Mouse (Mus musculus) heart, embryonic 12.5 days (tissue): ENCODE measurements at regions not wholly inside any gene's neighbourhood (a gene's known extent, or its start where the extent isn't known, plus 50 kb on each side); places are given as distances from the start of the nearest gene placed in this dataset.

Source experiments
- ATAC-seq: fragments of 200-750 bp; cut with Nextera tagmentation; 2 replicates; pipeline ENCODE4 v1.8.0; 2017; ENCODE audit warnings: moderate TSS enrichment, moderate library complexity; ENCODE audit not compliant: insufficient number of reproducible peaks, low FRiP score
- H3K27ac ChIP-seq: fragments of 300-500 bp; sonication (generic); 2 replicates; pipeline ENCODE4 v1.5.1; 2016; ENCODE audit warnings: mild to moderate bottlenecking, moderate library complexity; ENCODE audit not compliant: poor library complexity, severe bottlenecking
- H3K27me3 ChIP-seq: fragments of 300-500 bp; sonication (generic); replicated peaks from 2 replicates; pipeline ENCODE4 v1.6.1; 2016; ENCODE audit warnings: mild to moderate bottlenecking, moderate library complexity
- H3K36me3 ChIP-seq: fragments of 300-500 bp; sonication (generic); 2 replicates; pipeline ENCODE4 v1.6.1; 2016; ENCODE audit warnings: mild to moderate bottlenecking, moderate library complexity
- H3K4me1 ChIP-seq: fragments of 300-500 bp; sonication (generic); replicated peaks from 2 replicates; pipeline ENCODE4 v1.6.1; 2016; ENCODE audit warnings: mild to moderate bottlenecking
- H3K4me2 ChIP-seq: fragments of 300-500 bp; sonication (generic); 2 replicates; pipeline ENCODE4 v1.6.1; 2016; ENCODE audit warnings: mild to moderate bottlenecking, moderate library complexity
- H3K4me3 ChIP-seq: fragments of 300-500 bp; sonication (generic); 2 replicates; pipeline ENCODE4 v1.5.1; 2016; ENCODE audit warnings: mild to moderate bottlenecking
- H3K9ac ChIP-seq: fragments of 300-500 bp; sonication (generic); 2 replicates; pipeline ENCODE4 v1.6.1; 2016; ENCODE audit warnings: mild to moderate bottlenecking, moderate library complexity
- H3K9me3 ChIP-seq: fragments of 300-500 bp; sonication (generic); replicated peaks from 2 replicates; pipeline ENCODE4 v1.6.1; 2016; ENCODE audit warnings: mild to moderate bottlenecking, moderate library complexity
- WGBS: fragments of 180-500 bp; shearing (Covaris S2); methylation state at CpG from one replicate; pipeline ENCODE4 v1.1.7; 2016; 5-methylcytosine and 5-hydroxymethylcytosine counted together

DNA sequence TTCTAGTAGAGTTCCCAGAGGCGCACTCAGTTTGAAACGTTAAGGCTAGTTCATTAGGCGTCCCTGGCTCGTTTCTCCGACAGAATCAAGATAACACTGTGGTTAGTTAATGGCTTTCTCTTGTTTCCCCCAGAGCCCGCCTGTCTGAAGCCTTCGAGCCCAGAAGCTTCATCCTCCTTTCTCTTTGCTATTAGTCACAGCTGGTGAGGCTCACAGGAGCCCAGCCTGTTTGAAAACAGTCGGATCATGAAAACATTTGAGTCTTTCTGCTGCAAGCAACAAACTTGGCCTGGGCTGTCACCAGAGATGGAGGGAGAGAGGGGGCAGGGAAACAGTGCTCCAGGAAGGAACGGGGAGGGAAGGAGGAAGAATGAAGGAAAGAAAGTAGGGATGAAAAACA lies 711.0 kb downstream of the Nr2f2 start:
- no peaks in the 10 kb centered on the region for H3K9me3 ChIP-seq
- peak overlapping the region; percentile 30; the same call in 1 of the 2 replicates for H3K4me2 ChIP-seq
- no peaks in the 10 kb centered on the region for H3K27me3 ChIP-seq
- no peaks in the 10 kb centered on the region for H3K4me1 ChIP-seq
- H3K36me3 ChIP-seq, result no peaks in the 10 kb centered on the region
- no peak overlapping the region for H3K27ac ChIP-seq
- WGBS, result 5% methylated on average over 9 of the region's 9 CpGs
- no peak overlapping the region for H3K9ac ChIP-seq
- H3K4me3 ChIP-seq, result no peak overlapping the region
- no peak for ATAC-seq

GRCm38 (mm10) chr7:69645449-69645848 lies 721.1 kb downstream of the Nr2f2 start:
- H3K4me1 ChIP-seq, result no peaks in the 10 kb centered on the region
- H3K4me2 ChIP-seq, result no peak overlapping the region
- WGBS, result 71% methylated on average over 6 of the region's 6 CpGs
- no peaks in the 10 kb centered on the region for H3K36me3 ChIP-seq
- no peak for ATAC-seq
- no peak overlapping the region for H3K4me3 ChIP-seq
- H3K9ac ChIP-seq, result no peak overlapping the region
- H3K27me3 ChIP-seq, result no peaks in the 10 kb centered on the region
- H3K9me3 ChIP-seq, result no peaks in the 10 kb centered on the region
- H3K27ac ChIP-seq, result no peak overlapping the region

DNA sequence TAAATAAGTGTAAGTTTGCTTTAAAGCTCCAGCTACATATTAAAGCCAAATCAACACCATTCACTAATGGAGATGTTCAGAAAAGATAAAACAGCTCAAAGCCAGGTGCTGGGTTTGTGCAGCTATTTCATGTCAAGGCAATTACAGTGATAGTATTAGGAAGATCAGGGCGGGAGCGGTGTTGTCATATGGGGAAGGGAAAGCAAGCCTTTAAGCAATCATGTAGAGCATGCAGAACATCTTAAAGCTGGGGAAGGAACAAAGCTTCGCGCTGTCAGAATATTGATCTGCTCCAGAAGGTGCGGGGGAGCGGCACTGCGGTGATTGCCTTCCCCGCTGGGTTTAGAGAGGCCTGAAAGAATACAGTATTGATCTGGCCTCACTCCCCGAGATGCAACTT lies 724.9 kb downstream of the Nr2f2 start:
- 55% methylated on average over 9 of the region's 9 CpGs for WGBS
- ATAC-seq, result no peak
- Histone ChIP-seq H3K4me2 (no peak overlapping the region), H3K4me1 (no peaks in the 10 kb centered on the region), H3K27ac (no peak overlapping the region), H3K36me3 (no peaks in the 10 kb centered on the region), H3K9me3 (no peaks in the 10 kb centered on the region), H3K9ac (no peak overlapping the region), H3K4me3 (no peak overlapping the region), H3K27me3 (no peaks in the 10 kb centered on the region)

DNA sequence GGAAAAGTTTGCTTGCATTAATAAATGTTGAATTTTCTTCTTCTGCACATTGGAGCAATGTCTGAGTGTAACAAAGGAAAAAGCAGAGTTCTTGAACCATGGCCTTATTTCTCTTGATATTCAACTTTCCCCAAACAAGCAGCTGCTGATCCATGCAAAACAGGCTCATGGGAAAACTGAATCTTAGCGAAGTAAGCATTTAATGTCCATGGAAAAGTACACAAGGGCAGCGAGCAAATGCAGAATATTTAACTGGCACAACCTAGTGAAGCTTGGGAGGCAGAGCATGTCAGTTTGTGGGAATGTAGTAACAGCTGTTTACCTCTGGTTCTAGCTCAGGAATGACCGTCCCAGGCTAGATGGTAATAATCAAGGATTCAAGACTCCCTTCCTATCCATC lies 766.7 kb downstream of the Nr2f2 start:
- Histone ChIP-seq H3K9ac (no peak overlapping the region), H3K27me3 (no peaks in the 10 kb centered on the region), H3K4me2 (no peak overlapping the region), H3K4me1 (no peaks in the 10 kb centered on the region), H3K9me3 (no peaks in the 10 kb centered on the region), H3K27ac (no peak overlapping the region), H3K4me3 (no peak overlapping the region), H3K36me3 (no peaks in the 10 kb centered on the region)
- 59% methylated on average over 3 of the region's 3 CpGs for WGBS
- no peak for ATAC-seq

DNA sequence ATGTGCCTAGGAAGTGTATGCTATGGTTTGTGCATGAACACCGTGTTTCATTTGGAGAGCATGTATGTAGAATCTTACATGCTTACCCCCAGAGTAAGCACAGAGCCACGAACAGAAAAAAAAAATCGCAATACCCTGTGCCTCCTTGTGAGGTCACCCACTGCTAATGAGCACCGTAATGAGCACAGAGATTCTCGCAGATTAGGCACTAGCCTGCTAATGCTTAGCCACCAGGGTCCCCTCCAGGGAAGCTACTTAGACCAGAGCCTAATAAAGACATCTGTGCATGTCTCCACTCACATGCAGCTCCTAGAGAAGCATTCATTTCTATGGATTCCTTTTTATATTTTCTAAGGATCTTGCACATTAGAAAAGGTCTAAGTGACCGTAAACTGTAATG lies 780.8 kb downstream of the Nr2f2 start:
- Histone ChIP-seq H3K4me2 (no peak overlapping the region), H3K27ac (no peak overlapping the region), H3K27me3 (no peaks in the 10 kb centered on the region), H3K9me3 (no peaks in the 10 kb centered on the region), H3K36me3 (no peaks in the 10 kb centered on the region), H3K4me1 (no peaks in the 10 kb centered on the region), H3K4me3 (no peak overlapping the region), H3K9ac (no peak overlapping the region)
- WGBS, result 47% methylated on average over 6 of the region's 6 CpGs
- no peak for ATAC-seq

GRCm38 (mm10) chr7:69585131-69585530 lies 781.4 kb downstream of the Nr2f2 start:
- 70% methylated on average over 4 of the region's 4 CpGs for WGBS
- Histone ChIP-seq H3K9ac (no peak overlapping the region), H3K36me3 (no peaks in the 10 kb centered on the region), H3K4me2 (no peak overlapping the region), H3K27ac (no peak overlapping the region), H3K27me3 (no peaks in the 10 kb centered on the region), H3K4me1 (no peaks in the 10 kb centered on the region), H3K9me3 (no peaks in the 10 kb centered on the region), H3K4me3 (no peak overlapping the region)
- no peak for ATAC-seq

DNA sequence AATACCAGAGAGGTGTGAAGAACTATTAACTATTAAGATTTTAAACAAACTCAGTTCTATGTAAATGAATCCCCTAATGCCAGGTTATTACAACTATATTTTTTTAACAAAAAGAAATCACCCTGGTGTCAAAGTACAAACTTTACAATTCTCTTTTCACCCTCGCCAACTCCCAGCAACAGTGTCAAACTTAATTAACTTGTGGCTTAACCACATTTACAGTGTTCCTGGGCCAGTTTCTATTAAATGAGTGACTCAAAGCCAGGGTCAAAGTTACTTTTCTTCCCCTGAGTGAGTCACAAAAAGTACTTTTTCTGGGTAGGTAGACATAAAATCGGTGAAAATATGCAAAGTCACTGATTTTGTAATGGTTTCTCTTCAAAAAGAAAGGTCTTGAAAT lies 782.0 kb downstream of the Nr2f2 start:
- H3K9me3 ChIP-seq, result no peaks in the 10 kb centered on the region
- H3K36me3 ChIP-seq, result no peaks in the 10 kb centered on the region
- H3K4me1 ChIP-seq, result no peaks in the 10 kb centered on the region
- no peaks in the 10 kb centered on the region for H3K27me3 ChIP-seq
- H3K27ac ChIP-seq, result no peak overlapping the region
- H3K4me2 ChIP-seq, result no peak overlapping the region
- H3K4me3 ChIP-seq, result no peak overlapping the region
- 76% methylated on average over 2 of the region's 2 CpGs for WGBS
- no peak for ATAC-seq
- no peak overlapping the region for H3K9ac ChIP-seq

DNA sequence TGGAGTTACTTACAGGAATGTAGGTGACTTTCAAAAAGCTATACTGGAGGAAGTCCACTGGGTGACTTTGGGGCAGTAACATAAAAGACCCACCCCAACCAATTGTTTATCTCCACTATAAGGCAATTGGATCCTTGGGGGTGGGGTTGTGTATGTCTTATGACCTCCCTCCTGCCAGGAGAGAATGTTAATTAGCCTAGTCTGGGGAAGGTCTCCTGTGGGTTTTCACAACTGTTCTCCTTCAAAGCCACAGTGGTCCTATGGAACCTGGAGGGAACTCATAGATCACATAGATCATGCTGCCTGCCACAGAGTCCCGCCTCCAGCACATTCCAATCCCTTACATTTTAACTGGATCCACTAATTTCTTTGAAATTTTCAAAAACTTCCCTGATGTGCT lies 782.6 kb downstream of the Nr2f2 start:
- Histone ChIP-seq H3K4me1 (no peaks in the 10 kb centered on the region), H3K4me2 (no peak overlapping the region), H3K27me3 (no peaks in the 10 kb centered on the region), H3K36me3 (no peaks in the 10 kb centered on the region), H3K9ac (no peak overlapping the region), H3K4me3 (no peak overlapping the region), H3K9me3 (no peaks in the 10 kb centered on the region), H3K27ac (no peak overlapping the region)
- ATAC-seq, result no peak
- WGBS, result 47% methylated on average over 1 of the region's 1 CpGs

DNA sequence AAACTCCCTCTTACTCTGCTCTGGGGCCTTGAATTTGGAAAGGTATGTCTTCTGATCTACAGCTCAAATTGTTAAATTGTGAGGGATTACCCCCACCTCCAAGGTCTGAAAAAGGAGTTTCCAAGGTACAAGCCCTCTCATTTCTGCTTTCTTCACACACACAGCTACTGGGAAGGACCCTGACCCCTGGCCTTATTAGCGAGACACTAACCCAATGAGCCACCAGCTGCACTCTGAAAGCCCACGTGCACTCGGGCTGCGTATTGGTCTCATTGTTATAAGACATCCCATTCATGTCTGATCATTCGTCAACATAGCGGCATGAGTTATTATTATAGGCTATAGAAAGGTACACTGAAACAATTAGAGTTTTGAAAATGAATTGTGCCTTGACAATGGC lies 784.9 kb downstream of the Nr2f2 start:
- H3K27me3 ChIP-seq, result no peaks in the 10 kb centered on the region
- H3K4me1 ChIP-seq, result no peaks in the 10 kb centered on the region
- no peak overlapping the region for H3K4me3 ChIP-seq
- no peak for ATAC-seq
- H3K4me2 ChIP-seq, result no peak overlapping the region
- no peaks in the 10 kb centered on the region for H3K9me3 ChIP-seq
- H3K9ac ChIP-seq, result no peak overlapping the region
- no peak overlapping the region for H3K27ac ChIP-seq
- WGBS, result 82% methylated on average over 6 of the region's 6 CpGs
- H3K36me3 ChIP-seq, result no peaks in the 10 kb centered on the region

DNA sequence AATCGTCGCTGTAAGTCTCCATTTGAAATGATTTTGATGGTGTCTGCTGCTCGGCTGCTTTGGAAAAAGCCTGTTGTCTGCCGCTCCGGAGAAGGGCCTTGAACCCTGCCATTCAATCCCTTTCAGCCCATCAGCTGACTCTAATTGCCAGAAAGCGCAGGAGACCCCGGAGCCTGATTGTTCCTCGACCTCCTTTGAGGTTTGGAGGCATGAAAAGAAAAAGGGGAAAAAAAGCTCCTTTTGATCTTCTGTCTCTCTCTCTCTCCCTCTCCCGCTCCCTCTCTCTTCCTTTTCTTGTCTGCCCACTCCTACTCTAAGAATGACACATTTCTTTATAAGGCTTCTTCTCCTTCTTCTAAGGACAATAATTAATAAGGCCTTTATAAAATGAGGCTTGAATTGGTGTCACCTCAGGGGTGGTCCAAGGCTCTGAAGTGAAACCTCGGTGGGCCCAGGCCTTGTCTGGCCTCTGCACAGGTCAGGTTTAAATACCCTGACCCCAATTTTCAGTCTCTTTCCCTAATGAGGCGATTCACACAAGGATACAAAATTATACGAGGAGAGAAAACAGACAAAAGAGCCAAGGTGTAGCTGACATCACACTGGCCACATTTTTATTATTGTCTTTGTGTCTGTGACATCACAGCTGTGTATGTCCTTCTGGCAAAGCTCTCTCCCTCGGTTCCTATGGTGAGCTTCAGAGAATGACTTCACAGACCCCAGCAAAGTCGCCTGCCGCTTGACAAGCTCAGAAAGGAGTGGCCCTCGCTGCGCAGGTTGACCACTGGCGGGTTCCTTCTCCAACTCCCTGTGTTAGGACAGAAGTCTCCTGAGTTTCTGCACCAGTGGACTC lies 787.4 kb downstream of the Nr2f2 start:
- H3K9ac ChIP-seq, result no peak overlapping the region
- H3K9me3 ChIP-seq, result no peaks in the 10 kb centered on the region
- 65% methylated on average over 18 of the region's 18 CpGs for WGBS
- no peaks in the 10 kb centered on the region for H3K27me3 ChIP-seq
- H3K27ac ChIP-seq, result no peak overlapping the region
- H3K4me3 ChIP-seq, result no peak overlapping the region
- H3K36me3 ChIP-seq, result no peaks in the 10 kb centered on the region
- ATAC-seq, result no peak
- no peaks in the 10 kb centered on the region for H3K4me1 ChIP-seq
- no peak overlapping the region for H3K4me2 ChIP-seq

DNA sequence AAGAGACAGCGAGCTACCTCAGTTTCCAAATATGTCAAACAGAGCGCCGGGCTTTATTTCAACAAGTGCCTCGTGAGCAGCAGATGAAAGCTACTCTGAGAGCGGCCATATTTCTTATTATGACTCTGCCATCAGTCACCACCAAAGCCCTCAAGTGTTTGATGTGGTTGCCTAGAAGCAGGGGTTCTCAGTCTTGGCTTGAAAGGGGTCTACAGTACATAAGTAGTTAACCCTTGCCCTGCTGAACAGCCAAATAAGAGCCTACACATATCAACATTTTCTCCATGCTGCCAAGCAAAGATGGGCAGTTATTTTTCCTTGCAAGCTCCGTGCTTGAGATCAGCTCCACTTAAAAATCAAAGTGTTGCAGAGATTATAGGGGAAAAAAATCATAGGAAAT lies 788.8 kb downstream of the Nr2f2 start:
- WGBS, result 74% methylated on average over 6 of the region's 6 CpGs
- no peak for ATAC-seq
- no peaks in the 10 kb centered on the region for H3K36me3 ChIP-seq

GRCm38 (mm10) chr7:69576596-69576995 lies 789.9 kb downstream of the Nr2f2 start:
- no peak for ATAC-seq
- WGBS, result 82% methylated on average over 6 of the region's 6 CpGs
- H3K9me3 ChIP-seq, result no peaks in the 10 kb centered on the region
- no peaks in the 10 kb centered on the region for H3K36me3 ChIP-seq
- H3K4me3 ChIP-seq, result no peak overlapping the region
- H3K9ac ChIP-seq, result no peak overlapping the region
- no peak overlapping the region for H3K4me2 ChIP-seq
- H3K4me1 ChIP-seq, result no peaks in the 10 kb centered on the region
- no peak overlapping the region for H3K27ac ChIP-seq
- no peaks in the 10 kb centered on the region for H3K27me3 ChIP-seq

More for the DNA sequence above, 788.8 kb downstream of the Nr2f2 start:
- no peak overlapping the region for H3K27ac ChIP-seq
- H3K4me3 ChIP-seq, result no peak overlapping the region
- H3K27me3 ChIP-seq, result no peaks in the 10 kb centered on the region
- H3K4me2 ChIP-seq, result no peak overlapping the region
- no peak overlapping the region for H3K9ac ChIP-seq
- H3K4me1 ChIP-seq, result no peaks in the 10 kb centered on the region
- H3K9me3 ChIP-seq, result no peaks in the 10 kb centered on the region
